Mouse (Mus musculus): ENCODE results near the gene Sec24d.
"Not testable (repeated sequence)": the region's sequence is repeated elsewhere in the genome, so short reads cannot be mapped to it uniquely, and the experiment has no call there.

GRCm38 (mm10) chr3:123386157-123386780, 119.0 kb downstream of the Sec24d start:
- not testable (repeated sequence) for TF ChIP-seq CTCF, EP300 (IDR thresholded peaks at IDR 0.05; ENCODE audit: low read depth)

Data from liver, embryonic 14.5 days (tissue).